Mouse (Mus musculus) hindbrain, embryonic 15.5 days (tissue): ENCODE measurements at regions not wholly inside any gene's neighbourhood (a gene's known extent, or its start where the extent isn't known, plus 50 kb on each side); places are given as distances from the start of the nearest gene placed in this dataset.
A peak's percentile ranks its signal among the peaks of the same experiment; 100 is the strongest.

Experiments
- ATAC-seq: fragments of 200-750 bp; cut with Nextera tagmentation; 2 replicates; pipeline ENCODE4 v1.8.0; 2017; ENCODE audit warnings: low read depth, moderate number of reproducible peaks, moderate TSS enrichment; ENCODE audit not compliant: low FRiP score
- H3K27ac ChIP-seq: fragments of 300-500 bp; sonication (generic); replicated peaks from 2 replicates; pipeline ENCODE4 v1.5.1; 2015; ENCODE audit warnings: mild to moderate bottlenecking, inconsistent platforms
- H3K27me3 ChIP-seq: fragments of 300-500 bp; sonication (generic); 2 replicates; pipeline ENCODE4 v1.6.1; 2015; ENCODE audit warnings: control low read depth, inconsistent platforms
- H3K36me3 ChIP-seq: fragments of 300-500 bp; sonication (generic); 2 replicates; pipeline ENCODE4 v1.6.1; 2015; ENCODE audit warnings: control low read depth, inconsistent platforms
- H3K4me1 ChIP-seq: fragments of 300-500 bp; sonication (generic); replicated peaks from 2 replicates; pipeline ENCODE4 v1.6.1; 2015; ENCODE audit warnings: control low read depth, inconsistent platforms
- H3K4me2 ChIP-seq: fragments of 300-500 bp; sonication (generic); 2 replicates; pipeline ENCODE4 v1.6.1; 2015; ENCODE audit warnings: moderate library complexity, mild to moderate bottlenecking, inconsistent platforms
- H3K4me3 ChIP-seq: fragments of 300-500 bp; sonication (generic); 2 replicates; pipeline ENCODE4 v1.5.1; 2015; ENCODE audit warnings: mild to moderate bottlenecking, inconsistent platforms
- H3K9ac ChIP-seq: fragments of 300-500 bp; sonication (generic); 2 replicates; pipeline ENCODE4 v1.6.1; 2015; ENCODE audit warnings: inconsistent platforms
- H3K9me3 ChIP-seq: fragments of 300-500 bp; sonication (generic); 2 replicates; pipeline ENCODE4 v1.6.1; 2016; ENCODE audit warnings: control low read depth, inconsistent platforms
- WGBS: fragments of 180-500 bp; shearing (Covaris S2); methylation state at CpG from one replicate; pipeline ENCODE4 v1.1.7; 2015; 5-methylcytosine and 5-hydroxymethylcytosine counted together

DNA sequence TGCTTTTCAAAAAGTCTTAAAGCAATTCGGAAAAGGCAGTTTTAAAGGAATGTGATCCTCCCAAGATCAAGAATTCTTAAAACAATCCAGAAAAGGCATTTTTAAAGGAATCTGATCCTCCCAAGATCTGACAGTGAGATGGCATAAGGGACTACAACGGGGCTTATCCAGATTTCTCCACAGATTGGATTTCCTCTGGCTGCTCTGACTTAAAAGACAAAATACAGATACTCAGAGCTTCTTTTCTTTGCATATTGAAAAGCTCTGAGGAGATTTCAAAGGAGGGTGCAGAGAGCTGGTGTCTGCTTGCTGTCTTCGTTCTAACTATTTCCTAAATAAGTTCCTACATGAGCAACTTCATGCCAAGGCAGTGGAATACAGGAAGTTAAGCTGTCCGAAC, 82.0 kb upstream of the Dapk1 start:
- no peak overlapping the region for H3K4me2 ChIP-seq
- H3K4me3 ChIP-seq, result no peak overlapping the region
- no peaks in the 10 kb centered on the region for H3K27me3 ChIP-seq
- H3K27ac ChIP-seq, result no peak overlapping the region
- no peak overlapping the region for H3K9ac ChIP-seq
- H3K9me3 ChIP-seq, result no peaks in the 10 kb centered on the region
- no peak for ATAC-seq
- H3K4me1 ChIP-seq, result no peaks in the 10 kb centered on the region
- H3K36me3 ChIP-seq, result no peaks in the 10 kb centered on the region
- WGBS, result 77% methylated on average over 4 of the region's 4 CpGs

DNA sequence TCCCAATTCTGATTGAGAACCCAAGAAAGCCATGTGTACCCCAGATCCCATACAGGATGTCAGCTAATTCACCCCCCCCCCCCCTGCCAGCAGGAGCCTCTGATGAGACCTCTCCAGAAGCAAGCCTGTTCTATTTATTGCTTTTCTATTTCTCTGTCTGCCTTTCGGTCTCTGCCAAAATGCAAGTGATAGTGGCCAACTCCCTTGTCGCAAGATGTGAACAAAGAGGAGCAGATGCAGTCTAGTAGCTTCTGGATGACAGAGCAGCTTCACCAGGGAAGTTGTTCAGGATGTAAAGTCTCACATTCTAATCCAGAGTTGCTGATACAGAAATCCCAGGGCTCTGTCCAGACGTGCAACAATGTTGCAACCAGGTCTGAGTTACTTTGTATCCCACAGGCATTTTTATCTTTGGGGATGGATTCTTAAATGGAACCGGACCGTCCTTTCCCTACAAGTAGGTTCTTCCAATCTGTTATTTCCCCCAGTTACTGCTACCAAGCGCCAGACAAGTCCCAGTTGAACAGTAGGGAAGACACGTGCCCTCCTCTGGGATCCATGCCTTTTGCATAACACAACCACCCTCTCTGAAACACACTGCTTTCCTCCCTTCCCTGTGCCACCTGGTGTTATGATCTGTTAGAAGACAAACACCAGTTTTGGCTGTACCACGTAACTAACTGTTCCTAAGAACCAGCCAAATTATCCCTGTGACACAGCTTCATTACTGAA, 78.9 kb upstream of the Dapk1 start:
- no peaks in the 10 kb centered on the region for H3K36me3 ChIP-seq
- H3K27ac ChIP-seq, result no peak overlapping the region
- no peak for ATAC-seq
- H3K27me3 ChIP-seq, result no peaks in the 10 kb centered on the region
- H3K4me2 ChIP-seq, result no peak overlapping the region
- no peak overlapping the region for H3K4me3 ChIP-seq
- no peak overlapping the region for H3K9ac ChIP-seq
- no peaks in the 10 kb centered on the region for H3K4me1 ChIP-seq
- WGBS, result 60% methylated on average over 8 of the region's 8 CpGs
- H3K9me3 ChIP-seq, result no peaks in the 10 kb centered on the region

DNA sequence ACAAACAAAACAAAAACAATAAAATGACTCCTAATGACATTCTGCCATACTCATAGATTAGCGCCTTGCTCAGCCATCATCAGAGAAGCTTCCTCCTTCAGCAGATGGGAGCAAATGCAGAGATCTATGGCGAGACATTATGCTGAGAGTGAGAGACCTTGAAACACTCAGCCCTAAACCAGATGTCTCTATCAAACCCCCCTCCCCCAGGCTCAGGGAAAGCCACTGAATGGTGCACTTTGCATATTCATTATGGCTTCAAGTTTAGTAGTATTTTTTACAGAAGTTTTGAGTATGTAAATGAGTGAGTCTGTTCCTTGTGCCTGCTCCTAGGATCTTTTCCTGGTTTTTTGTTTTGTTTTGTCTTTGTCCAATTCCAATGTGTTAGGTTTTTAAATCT, 73.9 kb upstream of the Dapk1 start:
- Histone ChIP-seq H3K27ac (no peak overlapping the region), H3K4me1 (peaks cover 10% of the 10 kb centered on the region), H3K36me3 (no peaks in the 10 kb centered on the region), H3K9me3 (no peaks in the 10 kb centered on the region), H3K27me3 (no peaks in the 10 kb centered on the region), H3K4me3 (no peak overlapping the region), H3K9ac (no peak overlapping the region), H3K4me2 (no peak overlapping the region)
- 86% methylated on average over 2 of the region's 2 CpGs for WGBS
- no peak for ATAC-seq

DNA sequence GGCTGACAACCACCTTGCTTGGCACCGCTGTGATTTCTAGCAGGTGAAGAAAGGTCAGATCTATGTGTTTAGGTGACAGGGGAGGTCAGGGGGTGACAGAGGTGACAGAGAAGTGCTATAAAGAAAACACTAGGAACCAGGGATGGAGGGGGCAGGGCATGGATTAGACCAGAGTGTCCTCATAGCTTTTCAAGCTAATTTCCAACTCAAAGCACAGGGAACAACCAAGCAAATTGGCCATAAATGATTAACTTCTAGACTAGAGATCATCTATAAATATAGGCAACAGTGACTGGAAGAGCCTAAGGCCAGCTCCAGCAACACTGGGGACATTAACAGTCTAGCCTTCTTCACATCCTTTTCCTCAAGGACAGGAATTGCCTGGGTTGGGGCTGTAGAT, 72.9 kb upstream of the Dapk1 start:
- WGBS, result 85% methylated on average over 1 of the region's 1 CpGs
- ATAC-seq, result no peak

DNA sequence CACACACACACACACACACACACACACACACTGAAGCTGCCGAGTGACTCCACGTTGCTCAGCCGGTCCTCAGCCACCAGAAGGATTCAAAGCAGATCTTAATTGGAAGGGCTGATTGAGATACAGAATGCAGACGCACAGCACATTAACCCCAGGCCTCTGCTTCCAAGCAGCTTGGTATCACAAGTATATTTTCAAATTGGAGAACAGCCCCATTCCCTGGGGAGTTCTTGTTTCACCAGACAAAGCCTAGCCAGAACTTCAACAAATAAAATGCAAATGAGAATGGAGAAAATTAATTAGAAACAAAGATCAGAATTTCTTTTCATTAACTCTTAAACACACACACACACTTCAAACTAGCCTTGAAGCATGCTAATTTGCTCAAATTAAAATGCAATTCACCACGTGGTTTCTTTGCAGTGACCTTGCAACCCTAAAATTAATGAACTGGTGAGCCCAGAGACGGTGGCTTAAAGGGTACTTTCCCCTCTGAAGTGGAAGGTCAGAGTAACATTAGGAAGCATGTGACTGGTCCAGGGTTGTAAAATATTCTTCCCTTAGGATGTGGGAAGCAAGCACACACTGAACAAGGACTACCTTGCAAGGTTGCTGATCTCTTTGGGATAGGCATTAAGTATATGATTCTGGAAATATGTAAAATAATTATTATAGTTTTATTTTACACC, 72.2 kb upstream of the Dapk1 start:
- H3K4me3 ChIP-seq, result no peak overlapping the region
- no peaks in the 10 kb centered on the region for H3K27me3 ChIP-seq
- 6% methylated on average over 6 of the region's 6 CpGs for WGBS
- ATAC-seq, result peak; percentile 76
- H3K4me2 ChIP-seq, result no peak overlapping the region
- no peak overlapping the region for H3K9ac ChIP-seq
- H3K9me3 ChIP-seq, result no peaks in the 10 kb centered on the region
- peaks cover 10% of the 10 kb centered on the region for H3K4me1 ChIP-seq
- no peaks in the 10 kb centered on the region for H3K36me3 ChIP-seq
- H3K27ac ChIP-seq, result 0 out of 2 replicates have a peak overlapping the region, but pooled peaks have one; percentile 41

More for the DNA sequence above, 72.9 kb upstream of the Dapk1 start:
- no peaks in the 10 kb centered on the region for H3K27me3 ChIP-seq
- peak overlapping the region; percentile 41; the same call in 1 of the 2 replicates for H3K27ac ChIP-seq
- H3K36me3 ChIP-seq, result no peaks in the 10 kb centered on the region
- H3K4me2 ChIP-seq, result no peak overlapping the region
- H3K9ac ChIP-seq, result no peak overlapping the region
- no peaks in the 10 kb centered on the region for H3K9me3 ChIP-seq
- no peak overlapping the region for H3K4me3 ChIP-seq
- H3K4me1 ChIP-seq, result peaks cover 10% of the 10 kb centered on the region

DNA sequence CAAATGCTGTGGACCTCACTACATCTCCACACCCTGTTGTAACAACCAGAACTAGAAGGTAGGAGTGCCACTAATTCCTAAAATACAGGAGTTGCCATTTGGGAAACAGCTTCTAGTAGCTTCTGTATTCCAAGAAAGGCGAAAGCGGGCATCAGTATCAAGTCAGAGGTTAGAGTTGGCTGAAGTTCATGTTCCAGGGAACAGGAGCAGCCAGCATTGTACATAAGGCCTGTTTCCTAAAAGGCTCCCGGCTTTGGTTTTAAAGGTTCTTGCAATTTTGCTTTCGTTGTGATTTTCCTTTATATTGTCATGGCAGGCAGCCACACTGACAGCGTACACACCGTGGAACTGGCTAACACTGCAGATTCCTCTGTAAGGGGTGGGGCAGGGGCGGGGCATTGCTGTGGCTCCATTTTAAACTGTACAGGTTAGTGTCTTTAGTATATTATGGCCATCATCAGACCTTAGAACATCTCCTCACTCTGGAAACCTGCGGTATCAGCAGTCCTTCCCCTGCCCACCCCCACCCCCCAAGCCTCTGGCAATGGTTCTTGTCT, 67.8 kb upstream of the Dapk1 start:
- ATAC-seq, result no peak
- no peak overlapping the region for H3K4me3 ChIP-seq

DNA sequence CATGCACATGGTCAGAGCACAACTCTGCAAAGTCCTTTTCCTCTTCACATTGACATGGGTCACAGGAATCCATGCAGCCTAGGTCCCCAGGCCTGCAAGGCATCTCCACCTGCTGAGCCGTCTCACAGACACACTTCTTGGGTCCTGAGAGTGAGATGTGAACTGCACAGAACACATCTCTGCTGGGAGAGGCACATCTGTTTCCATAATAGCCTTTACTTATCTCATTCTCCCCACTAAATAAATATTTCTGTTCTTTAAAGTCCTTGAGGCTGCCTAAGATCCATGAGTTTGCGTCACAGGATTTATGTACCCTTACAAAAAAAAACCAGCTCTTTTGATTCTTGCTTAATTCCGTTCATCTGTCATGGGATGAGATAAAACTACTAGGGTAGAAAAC, 67.2 kb upstream of the Dapk1 start:
- no peaks in the 10 kb centered on the region for H3K27me3 ChIP-seq
- no peak overlapping the region for H3K4me2 ChIP-seq
- ATAC-seq, result no peak
- no peak overlapping the region for H3K4me3 ChIP-seq
- H3K9ac ChIP-seq, result no peak overlapping the region
- no peaks in the 10 kb centered on the region for H3K9me3 ChIP-seq
- H3K4me1 ChIP-seq, result peaks cover 3% of the 10 kb centered on the region
- H3K27ac ChIP-seq, result no peak overlapping the region
- WGBS, result 59% methylated on average over 3 of the region's 3 CpGs
- H3K36me3 ChIP-seq, result no peaks in the 10 kb centered on the region

More for the DNA sequence above, 67.8 kb upstream of the Dapk1 start:
- 76% methylated on average over 8 of the region's 8 CpGs for WGBS
- H3K9ac ChIP-seq, result no peak overlapping the region
- H3K9me3 ChIP-seq, result no peaks in the 10 kb centered on the region
- H3K27ac ChIP-seq, result no peak overlapping the region
- no peaks in the 10 kb centered on the region for H3K27me3 ChIP-seq
- peaks cover 8% of the 10 kb centered on the region for H3K4me1 ChIP-seq
- no peak overlapping the region for H3K4me2 ChIP-seq
- H3K36me3 ChIP-seq, result no peaks in the 10 kb centered on the region

DNA sequence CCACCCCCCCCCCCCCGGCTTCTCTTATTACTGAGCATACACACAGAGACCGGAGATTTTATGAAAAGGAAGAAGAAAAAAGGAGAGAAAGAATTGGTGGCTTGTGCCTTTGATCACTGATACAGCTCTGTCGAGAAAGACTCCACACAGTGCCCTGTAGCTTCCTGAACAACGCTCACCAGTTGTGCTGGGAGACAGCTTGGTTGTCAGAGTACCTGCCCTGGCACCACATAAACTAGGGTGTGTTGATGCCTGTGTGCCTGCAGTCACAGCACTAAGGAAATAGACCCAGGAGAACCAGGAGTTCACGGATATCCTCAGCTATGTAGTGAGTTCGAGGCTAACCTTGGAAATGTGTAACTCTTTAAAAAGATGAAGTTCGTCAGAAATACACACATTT, 66.7 kb upstream of the Dapk1 start:
- Histone ChIP-seq H3K36me3 (no peaks in the 10 kb centered on the region), H3K9ac (no peak overlapping the region), H3K4me1 (no peaks in the 10 kb centered on the region), H3K9me3 (no peaks in the 10 kb centered on the region), H3K4me3 (no peak overlapping the region), H3K27me3 (no peaks in the 10 kb centered on the region), H3K27ac (no peak overlapping the region), H3K4me2 (no peak overlapping the region)
- whole genome bisulfite sequencing, result 63% methylated on average over 7 of the region's 7 CpGs
- no peak for ATAC-seq

DNA sequence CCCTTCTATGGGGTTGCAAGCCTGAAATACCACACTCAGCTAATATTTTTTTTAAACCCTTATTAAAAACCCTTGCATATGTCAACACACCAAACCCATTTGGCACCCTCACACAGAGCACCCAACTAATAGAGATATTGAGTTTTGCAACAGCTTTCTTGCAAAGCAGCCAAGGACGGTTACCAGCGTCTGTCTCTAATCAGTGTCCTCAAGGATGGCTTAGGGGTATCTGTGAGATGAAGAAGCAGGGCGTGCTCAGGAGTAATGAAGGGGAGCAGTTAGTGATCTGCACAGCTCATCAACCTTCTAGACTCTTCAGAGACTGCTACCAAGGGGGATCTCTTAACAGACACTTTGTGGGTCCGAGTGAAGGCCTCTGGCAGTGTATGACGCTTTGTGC, 65.0 kb upstream of the Dapk1 start:
- 87% methylated on average over 5 of the region's 5 CpGs for WGBS

DNA sequence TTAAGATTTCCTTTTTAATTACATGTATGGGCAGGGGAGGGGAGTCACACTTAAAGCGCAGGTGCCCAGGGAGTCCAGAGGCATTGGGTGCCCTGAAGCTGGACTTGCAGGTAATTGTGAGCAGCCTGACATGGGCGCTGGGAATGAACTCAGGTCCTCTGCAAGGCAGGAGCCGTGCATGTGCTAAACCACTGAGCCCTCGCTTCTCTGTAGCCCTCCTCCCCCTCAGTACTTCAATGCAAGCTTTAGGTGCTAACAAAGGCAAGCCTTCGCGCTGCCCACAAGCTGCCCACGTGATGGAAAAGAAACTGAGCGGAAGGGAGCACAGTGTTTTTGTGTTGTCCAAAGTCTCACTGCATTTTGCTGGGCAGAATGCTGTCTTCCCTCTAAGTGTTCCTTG, 63.6 kb upstream of the Dapk1 start:
- Histone ChIP-seq H3K36me3 (no peaks in the 10 kb centered on the region), H3K4me3 (no peak overlapping the region), H3K9ac (no peak overlapping the region), H3K27me3 (no peaks in the 10 kb centered on the region), H3K4me1 (no peaks in the 10 kb centered on the region), H3K9me3 (no peaks in the 10 kb centered on the region), H3K4me2 (no peak overlapping the region), H3K27ac (no peak overlapping the region)
- 48% methylated on average over 8 of the region's 8 CpGs for WGBS
- no peak for ATAC-seq

More for the DNA sequence above, 65.0 kb upstream of the Dapk1 start:
- H3K27ac ChIP-seq, result no peak overlapping the region
- H3K9me3 ChIP-seq, result no peaks in the 10 kb centered on the region
- H3K27me3 ChIP-seq, result no peaks in the 10 kb centered on the region
- H3K36me3 ChIP-seq, result no peaks in the 10 kb centered on the region
- H3K4me1 ChIP-seq, result no peaks in the 10 kb centered on the region
- H3K4me3 ChIP-seq, result no peak overlapping the region
- H3K4me2 ChIP-seq, result no peak overlapping the region
- ATAC-seq, result no peak
- H3K9ac ChIP-seq, result no peak overlapping the region

DNA sequence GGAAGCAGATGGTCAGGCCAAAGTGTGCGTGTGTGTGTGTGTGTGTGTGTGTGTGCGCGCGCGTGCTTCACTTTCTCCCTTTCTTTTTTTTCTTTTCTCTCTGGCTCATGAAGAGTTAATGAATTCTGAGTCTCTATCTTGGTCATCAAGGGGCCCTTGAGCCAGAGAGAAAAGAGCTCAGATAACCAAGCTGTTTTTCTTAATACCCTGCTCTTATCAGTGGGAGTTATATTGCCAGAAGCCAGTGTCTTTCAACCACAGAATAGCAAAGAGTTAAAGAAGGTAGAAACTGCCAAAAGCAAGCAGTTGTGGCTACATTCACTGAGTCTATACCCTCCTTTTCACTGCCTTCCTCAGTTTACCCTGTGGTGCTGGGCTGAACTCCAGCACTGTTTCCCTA, 60.6 kb upstream of the Dapk1 start:
- Histone ChIP-seq H3K4me1 (no peaks in the 10 kb centered on the region), H3K4me2 (no peak overlapping the region), H3K36me3 (no peaks in the 10 kb centered on the region), H3K27me3 (no peaks in the 10 kb centered on the region), H3K9ac (no peak overlapping the region), H3K9me3 (no peaks in the 10 kb centered on the region), H3K4me3 (no peak overlapping the region), H3K27ac (no peak overlapping the region)
- no peak for ATAC-seq
- WGBS, result 95% methylated on average over 5 of the region's 5 CpGs

DNA sequence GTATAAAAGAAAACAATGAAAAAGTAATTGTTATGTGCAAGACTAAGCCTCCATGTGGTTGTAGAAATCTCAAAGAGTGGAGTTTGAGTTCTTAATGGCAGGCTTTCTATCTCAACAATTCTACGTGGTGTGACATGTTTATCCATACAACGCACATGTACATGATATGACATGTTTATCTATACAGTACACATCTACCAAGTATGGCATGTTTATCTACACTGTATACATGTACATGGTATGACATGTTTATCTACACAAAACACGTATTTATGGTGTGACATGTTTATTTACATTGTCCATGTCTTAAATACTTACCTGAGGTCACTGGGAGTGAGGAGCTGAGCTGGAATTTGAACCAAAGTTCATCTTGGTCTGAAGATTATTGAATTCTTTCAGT, 57.4 kb upstream of the Dapk1 start:
- H3K9ac ChIP-seq, result no peak overlapping the region
- no peak overlapping the region for H3K4me3 ChIP-seq
- H3K4me1 ChIP-seq, result no peaks in the 10 kb centered on the region
- 93% methylated on average over 3 of the region's 3 CpGs for WGBS
- H3K36me3 ChIP-seq, result no peaks in the 10 kb centered on the region
- H3K9me3 ChIP-seq, result no peaks in the 10 kb centered on the region
- no peak for ATAC-seq
- no peaks in the 10 kb centered on the region for H3K27me3 ChIP-seq
- no peak overlapping the region for H3K4me2 ChIP-seq
- no peak overlapping the region for H3K27ac ChIP-seq
